ENCODE assay signal across 20 mouse cellular contexts in the genomic region with DNA sequence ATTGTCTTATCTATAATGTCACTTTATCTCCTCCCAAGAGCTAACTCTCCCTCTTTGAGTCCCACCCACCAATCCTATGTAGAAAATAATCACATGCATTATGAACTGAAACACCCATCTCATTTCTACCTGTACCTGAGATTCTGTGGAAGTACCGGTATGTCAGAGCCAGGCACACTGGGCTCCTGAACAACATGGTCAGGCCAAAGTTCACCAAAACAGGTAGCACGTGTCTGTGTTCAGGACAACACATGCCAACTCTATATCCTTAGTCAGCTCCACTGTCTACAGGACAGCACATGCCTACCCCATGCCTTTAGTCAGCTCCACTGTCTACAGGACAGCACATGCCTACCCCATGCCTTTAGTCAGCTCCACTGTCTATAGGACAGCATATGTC.
DNase-seq lines count a peak whose midpoint lies in the region; ATAC-seq and TF ChIP-seq lines count a peak whose summit lies in the region.
"Had no signal": no experiment of that assay in that cellular context is flagged by ENCODE, and none has a peak within 500 bp of the region (broad histone marks: within the 10 kb centered on the region; RNA-seq: fewer than 3 reads in every experiment).

No protein-coding gene starts in this region.

- ATAC-seq in intestine, postnatal 0 days, result peak; percentile 81
- ATAC-seq in intestine, embryonic 15.5 days, result no peak
- ATAC-seq in liver, embryonic 15.5 days (ENCODE audit: insufficient read depth), result peak; percentile 31; the same call in 1 of the 2 replicates
- no peak for ATAC-seq in liver, embryonic 12.5 days
- ATAC-seq: CD4-positive, CD25-positive, alpha-beta regulatory T cell, adult 4 months; forebrain, embryonic 13.5 days had no signal

- no peak overlapping the region for H3K9ac ChIP-seq in intestine, postnatal 0 days (ENCODE audit: low read depth, low read length)
- H3K9ac ChIP-seq in intestine, embryonic 15.5 days, result no peak overlapping the region
- H3K9ac ChIP-seq in liver, embryonic 15.5 days, result no peak overlapping the region
- H3K9ac ChIP-seq in liver, embryonic 12.5 days, result no peak overlapping the region
- H3K9ac ChIP-seq: forebrain, embryonic 13.5 days; forebrain, postnatal 0 days; heart, embryonic 12.5 days had no signal

- no peak overlapping the region for H3K4me2 ChIP-seq in intestine, postnatal 0 days (replicated peaks; ENCODE audit: low read depth)
- H3K4me2 ChIP-seq in intestine, embryonic 15.5 days (replicated peaks), result no peak overlapping the region
- no peak overlapping the region for H3K4me2 ChIP-seq in liver, embryonic 15.5 days
- H3K4me2 ChIP-seq in liver, embryonic 12.5 days, result no peak overlapping the region
- H3K4me2 ChIP-seq: forebrain, embryonic 13.5 days; heart, embryonic 12.5 days had no signal

- peak; percentile 62 to 65 for DNase-seq in kidney, adult 8-10 months
- no peak for DNase-seq in kidney, postnatal 10 days
- no peak for DNase-seq in gastrocnemius, postnatal 25 days
- DNase-seq: adrenal gland, adult 8-10 months; adrenal gland, postnatal 36 days; B cell, adult 2 months; cerebellum, adult 2 months; cerebellum, postnatal 10 days; gastrocnemius, postnatal 14 days had no signal

- H3K27me3 ChIP-seq in intestine, postnatal 0 days (replicated peaks; ENCODE audit: control insufficient read depth, insufficient read depth, low read length), result no peaks in the 10 kb centered on the region
- H3K27me3 ChIP-seq in intestine, embryonic 15.5 days (replicated peaks), result no peaks in the 10 kb centered on the region
- peaks cover 5% of the 10 kb centered on the region; the same call in 1 of the 2 replicates for H3K27me3 ChIP-seq in liver, embryonic 15.5 days
- H3K27me3 ChIP-seq in liver, embryonic 12.5 days (replicated peaks), result peaks cover 24% of the 10 kb centered on the region; the same call in 1 of the 2 replicates

- 56% methylated on average over 2 of the region's 2 CpGs for WGBS in intestine, postnatal 0 days
- 92% methylated on average over 2 of the region's 2 CpGs for WGBS in intestine, embryonic 15.5 days
- 76% methylated on average over 2 of the region's 2 CpGs for WGBS in liver, embryonic 15.5 days (ENCODE audit: insufficient replicate concordance)
- 76% methylated on average over 2 of the region's 2 CpGs for WGBS in liver, embryonic 12.5 days (ENCODE audit: insufficient replicate concordance)

- TF ChIP-seq CTCF in intestine, postnatal 0 days (IDR thresholded peaks at IDR 0.05; ENCODE audit: low read depth), result no peak

- no peaks in the 10 kb centered on the region for H3K4me1 ChIP-seq in intestine, postnatal 0 days (replicated peaks; ENCODE audit: control insufficient read depth, insufficient read depth, low read length)
- no peaks in the 10 kb centered on the region for H3K4me1 ChIP-seq in intestine, embryonic 15.5 days (replicated peaks)
- no peaks in the 10 kb centered on the region for H3K4me1 ChIP-seq in liver, embryonic 15.5 days (replicated peaks)
- H3K4me1 ChIP-seq in liver, embryonic 12.5 days, result peaks cover 4% of the 10 kb centered on the region; the same call in 1 of the 2 replicates
- H3K4me1 ChIP-seq: embryonic facial prominence, embryonic 10.5 days; forebrain, embryonic 13.5 days had no signal

- H3K27ac ChIP-seq in intestine, postnatal 0 days (ENCODE audit: low read depth, low read length), result no peak overlapping the region
- H3K27ac ChIP-seq in intestine, embryonic 15.5 days, result no peak overlapping the region
- H3K27ac ChIP-seq in liver, embryonic 15.5 days (replicated peaks), result no peak overlapping the region
- H3K27ac ChIP-seq in liver, embryonic 12.5 days, result no peak overlapping the region
- H3K27ac ChIP-seq: embryonic facial prominence, embryonic 10.5 days; forebrain, embryonic 13.5 days; hindbrain, embryonic 10.5 days had no signal

- no peaks in the 10 kb centered on the region for H3K9me3 ChIP-seq in intestine, postnatal 0 days (ENCODE audit: control insufficient read depth)
- no peaks in the 10 kb centered on the region for H3K9me3 ChIP-seq in intestine, embryonic 15.5 days
- no peaks in the 10 kb centered on the region for H3K9me3 ChIP-seq in liver, embryonic 15.5 days (replicated peaks)
- no peaks in the 10 kb centered on the region for H3K9me3 ChIP-seq in liver, embryonic 12.5 days (replicated peaks)
- H3K9me3 ChIP-seq: embryonic facial prominence, embryonic 10.5 days; forebrain, embryonic 13.5 days; G1E; heart, embryonic 12.5 days; hindbrain, embryonic 10.5 days had no signal

- no peak overlapping the region for H3K4me3 ChIP-seq in intestine, postnatal 0 days (ENCODE audit: low read depth, low read length)
- H3K4me3 ChIP-seq in intestine, embryonic 15.5 days (replicated peaks), result no peak overlapping the region
- H3K4me3 ChIP-seq in liver, embryonic 15.5 days (replicated peaks), result no peak overlapping the region
- no peak overlapping the region for H3K4me3 ChIP-seq in liver, embryonic 12.5 days
- H3K4me3 ChIP-seq: embryonic facial prominence, embryonic 10.5 days; forebrain, embryonic 13.5 days; heart, embryonic 12.5 days; hindbrain, embryonic 10.5 days had no signal

- H3K36me3 ChIP-seq in intestine, postnatal 0 days (ENCODE audit: control insufficient read depth, insufficient read depth), result no peaks in the 10 kb centered on the region
- no peaks in the 10 kb centered on the region for H3K36me3 ChIP-seq in intestine, embryonic 15.5 days
- no peaks in the 10 kb centered on the region for H3K36me3 ChIP-seq in liver, embryonic 15.5 days (replicated peaks)
- H3K36me3 ChIP-seq in liver, embryonic 12.5 days, result no peaks in the 10 kb centered on the region
- H3K36me3 ChIP-seq: embryonic facial prominence, embryonic 10.5 days; G1E; heart, embryonic 12.5 days; hindbrain, embryonic 10.5 days had no signal

Comparison
In these comparisons a context has a peak if more than half of its experiments do, and no peak if none do; other contexts are left out.
1. ATAC-seq: peak in intestine, postnatal 0 days (single experiment) and liver, embryonic 15.5 days (single experiment); none in intestine, embryonic 15.5 days (single experiment) and liver, embryonic 12.5 days (single experiment).
2. DNase-seq: peak in kidney, adult 8-10 months (2 of 2); none in kidney, postnatal 10 days (single experiment) and gastrocnemius, postnatal 25 days (single experiment).